Mouse (Mus musculus) erythroid progenitor cell, adult 5-6 weeks (primary cell): ENCODE results near the gene Gm10840. TPM values are rescaled to one million over a fixed set of nuclear protein-coding genes. Genes with fewer than 3 reads are reported as not detected.
"Not testable (repeated sequence)": the region's sequence is repeated elsewhere in the genome, so short reads cannot be mapped to it uniquely, and the experiment has no call there.

Experiments used
- ATAC-seq: replicated peaks from 2 replicates; pipeline ENCODE4 v1.8.0; 2016; ENCODE audit warnings: moderate number of reproducible peaks, mild to moderate bottlenecking, moderate TSS enrichment, inconsistent platforms; ENCODE audit not compliant: poor library complexity, low FRiP score, severe bottlenecking
- total RNA-seq, 2 experiments: library from RNA; stranded (forward) in 1 of 2; stranded (reverse) in 1 of 2; fragments of 150-400 nt in 1 of 2; fragments of 186-747, 209-891 nt in 1 of 2; gene quantifications; 2 replicates each; pipeline versions ENCODE4 v1.2.3 to v1.2.4; 2015 to 2017; ENCODE audit warnings: low replicate concordance in 2 of 2

Gene Gm10840
- total RNA-seq, 2 experiments from 2014 or later = not detected

DNA sequence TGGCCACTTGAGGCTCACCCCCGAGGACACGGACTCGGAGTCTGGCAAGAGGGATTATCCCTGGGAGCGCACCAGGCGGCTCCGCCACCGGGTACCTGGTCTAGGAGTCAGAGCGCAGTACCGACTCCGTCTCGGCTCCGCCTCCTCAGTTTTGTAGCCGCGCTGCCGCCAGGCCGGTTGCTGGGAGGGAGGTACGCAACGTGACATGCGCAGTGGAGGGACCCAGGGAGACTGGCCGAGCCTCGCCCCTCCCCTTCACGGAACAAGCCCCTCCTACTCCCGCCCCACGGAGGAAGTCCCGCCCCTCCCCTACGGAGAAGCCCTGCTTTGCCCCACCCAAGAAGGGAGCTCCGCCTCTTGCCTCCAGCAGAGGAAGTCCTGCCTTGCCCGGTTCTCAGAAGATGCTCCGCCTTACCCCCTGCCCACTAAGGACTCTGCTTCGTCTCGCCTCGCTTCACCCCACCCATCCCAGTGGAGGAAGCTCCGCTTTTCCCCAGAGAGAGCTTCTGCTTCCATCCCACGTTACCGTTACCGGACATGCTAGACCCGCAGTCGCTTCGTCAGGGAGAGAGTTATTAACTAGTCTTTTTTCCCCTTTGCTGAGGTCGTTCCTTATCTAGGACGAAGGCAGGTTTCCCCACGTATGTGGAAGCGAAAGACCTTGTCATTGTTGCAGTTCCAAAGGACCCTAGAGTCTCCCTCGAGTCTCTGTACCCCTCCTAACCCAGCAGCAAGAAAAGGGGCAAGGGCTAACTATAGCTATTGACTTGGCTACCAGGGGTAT, 32.9 kb downstream of the Gm10840 start:
- ATAC-seq = peak; percentile 92

DNA sequence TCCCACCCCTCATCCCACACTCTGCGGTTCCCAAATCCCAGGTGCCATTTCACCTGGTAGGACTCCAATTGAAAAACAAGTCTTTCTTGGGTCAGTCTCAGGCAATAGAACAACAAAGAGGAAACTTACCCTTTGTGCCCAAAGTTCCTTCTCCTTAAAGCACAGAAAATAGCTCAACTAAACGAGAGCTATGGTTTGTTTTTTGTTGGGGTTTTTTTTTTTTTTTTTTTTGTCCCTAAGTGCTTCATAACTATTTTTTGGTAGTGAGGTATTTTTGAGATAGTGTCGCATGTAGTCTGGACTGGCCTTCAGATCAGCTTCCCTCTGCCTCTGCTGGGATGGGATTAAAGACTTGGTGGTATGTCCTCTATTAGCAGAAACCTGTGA, 33.5 kb downstream of the Gm10840 start:
- no peak for ATAC-seq

DNA sequence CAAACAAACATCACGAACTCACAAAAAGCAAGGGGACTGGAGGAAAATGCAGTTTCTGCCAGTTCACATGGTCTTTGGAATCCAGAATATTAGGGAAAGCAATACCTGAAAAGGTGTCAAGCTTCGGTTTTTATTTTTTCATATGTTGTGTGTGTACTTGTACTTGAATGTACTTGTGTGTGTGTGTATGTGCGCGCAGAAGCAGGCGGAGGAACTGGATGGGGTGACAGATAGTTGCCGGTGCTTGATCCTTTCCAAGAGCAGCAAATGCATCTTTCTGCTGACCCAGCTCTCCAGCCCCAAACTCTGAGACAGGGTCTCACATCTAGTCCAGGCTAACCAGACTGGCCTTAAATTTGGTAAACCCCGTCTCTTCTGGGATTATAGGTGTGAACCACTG, 34.2 kb downstream of the Gm10840 start:
- no peak for ATAC-seq

DNA sequence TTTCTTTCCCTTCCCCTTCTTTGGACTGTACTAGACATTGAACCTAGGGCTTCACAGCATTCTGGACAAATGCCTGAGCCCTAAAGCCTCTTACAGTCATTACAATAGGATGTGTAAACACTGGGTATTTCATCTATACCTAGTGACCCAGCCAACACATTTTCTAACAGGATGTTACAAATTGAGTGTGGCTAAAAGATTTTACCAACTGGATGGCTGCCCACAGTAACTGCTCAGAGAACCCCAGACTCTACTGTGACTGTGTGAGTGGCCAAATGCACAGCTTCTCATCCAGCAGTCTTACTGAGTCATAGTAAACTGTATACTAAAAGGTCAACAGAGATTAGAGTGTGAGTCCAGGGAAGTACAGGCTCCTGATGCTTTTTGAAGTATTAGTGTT, 34.7 kb downstream of the Gm10840 start:
- ATAC-seq = no peak

DNA sequence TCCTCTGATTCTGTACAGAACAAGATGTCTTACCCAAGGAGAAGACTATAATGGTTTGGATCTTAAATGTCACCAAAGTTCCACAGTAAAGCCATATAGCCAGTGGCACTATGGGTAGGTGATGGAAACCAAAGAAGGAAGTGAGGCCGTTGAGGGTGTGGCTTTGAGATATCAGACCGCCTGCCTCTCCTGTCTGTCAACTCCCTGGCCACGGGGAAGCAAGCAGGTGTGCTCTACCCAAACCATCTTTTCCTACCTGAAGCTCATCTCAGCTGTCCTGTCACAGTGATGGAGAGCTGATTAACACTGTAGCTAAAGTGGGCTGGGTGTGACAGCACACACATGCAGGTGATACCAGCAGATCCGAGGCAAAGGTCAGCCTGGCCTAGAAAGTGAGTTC, 37.6 kb downstream of the Gm10840 start:
- ATAC-seq = no peak

- not testable (repeated sequence) for ATAC-seq
Measured at GRCm38 (mm10) chr11:106199997-106200396, 39.3 kb downstream of the Gm10840 start.

- no peak for ATAC-seq
Measured at GRCm38 (mm10) chr11:106200756-106201155, 40.1 kb downstream of the Gm10840 start.

- no peak for ATAC-seq
Measured at GRCm38 (mm10) chr11:106201337-106202122, 40.9 kb downstream of the Gm10840 start.

GRCm38 (mm10) chr11:106202123-106202465, 41.4 kb downstream of the Gm10840 start, which contains the start of gene Strada:
Gene Strada (minus strand): TSS chr11:106202168.
- no peak for ATAC-seq

Other genes with a start within 250 kb of the Gm10840 start
- gene Cyb561, start 207.5 kb upstream of the Gm10840 start, total RNA-seq (2015; ENCODE audit: low replicate concordance) = 3.4 TPM in 1 of 2 replicates, not detected in the other
- gene Cyb561, start 207.5 kb upstream of the Gm10840 start, total RNA-seq (2017; ENCODE audit: low replicate concordance) = 1.5 TPM in 1 of 2 replicates, not detected in the other
- gene Ace, start 192.9 kb upstream of the Gm10840 start, total RNA-seq (2015; ENCODE audit: low replicate concordance) = 1.8 and 2.1 TPM in 2 replicates
- gene Ace, start 192.9 kb upstream of the Gm10840 start, total RNA-seq (2017; ENCODE audit: low replicate concordance) = 1.1 and 1.2 TPM in 2 replicates
- not detected in 2 replicates for gene Ace3, start 166.2 kb upstream of the Gm10840 start, total RNA-seq (2015; ENCODE audit: low replicate concordance)
- not detected in 2 replicates for gene Ace3, start 166.2 kb upstream of the Gm10840 start, total RNA-seq (2017; ENCODE audit: low replicate concordance)
- gene Kcnh6, start 152.7 kb upstream of the Gm10840 start, total RNA-seq (2015; ENCODE audit: low replicate concordance) = not detected in 2 replicates
- not detected in 2 replicates for gene Kcnh6, start 152.7 kb upstream of the Gm10840 start, total RNA-seq (2017; ENCODE audit: low replicate concordance)
- gene Dcaf7, start 124.0 kb upstream of the Gm10840 start, total RNA-seq (2015; ENCODE audit: low replicate concordance) = 25.2 and 28.1 TPM in 2 replicates
- gene Dcaf7, start 124.0 kb upstream of the Gm10840 start, total RNA-seq (2017; ENCODE audit: low replicate concordance) = 26.9 and 36.5 TPM in 2 replicates
- 5.9 TPM in 1 of 2 replicates, not detected in the other for gene Taco1, start 94.8 kb upstream of the Gm10840 start, total RNA-seq (2015; ENCODE audit: low replicate concordance)
- gene Taco1, start 94.8 kb upstream of the Gm10840 start, total RNA-seq (2017; ENCODE audit: low replicate concordance) = 4.1 and 6.8 TPM in 2 replicates
- 9.6 and 11.5 TPM in 2 replicates for gene Map3k3, start 76.2 kb upstream of the Gm10840 start, total RNA-seq (2015; ENCODE audit: low replicate concordance)
- gene Map3k3, start 76.2 kb upstream of the Gm10840 start, total RNA-seq (2017; ENCODE audit: low replicate concordance) = 5.7 and 6.2 TPM in 2 replicates
- gene Limd2, start within 50 bp of the Gm10840 start, total RNA-seq (2015; ENCODE audit: low replicate concordance) = 35.7 and 49.0 TPM in 2 replicates
- 4.8 and 8.7 TPM in 2 replicates for gene Limd2, start within 50 bp of the Gm10840 start, total RNA-seq (2017; ENCODE audit: low replicate concordance)
- 14.1 and 16.3 TPM in 2 replicates for gene Strada, start 41.3 kb downstream of the Gm10840 start, total RNA-seq (2015; ENCODE audit: low replicate concordance)
- 6.4 and 12.3 TPM in 2 replicates for gene Strada, start 41.3 kb downstream of the Gm10840 start, total RNA-seq (2017; ENCODE audit: low replicate concordance)
- 24.1 and 54.9 TPM in 2 replicates for gene Ccdc47, start 55.5 kb downstream of the Gm10840 start, total RNA-seq (2015; ENCODE audit: low replicate concordance)
- gene Ccdc47, start 55.5 kb downstream of the Gm10840 start, total RNA-seq (2017; ENCODE audit: low replicate concordance) = 122 and 130 TPM in 2 replicates
- 28.9 and 47.6 TPM in 2 replicates for gene Ddx42, start 56.1 kb downstream of the Gm10840 start, total RNA-seq (2015; ENCODE audit: low replicate concordance)
- 60.4 and 91.1 TPM in 2 replicates for gene Ddx42, start 56.1 kb downstream of the Gm10840 start, total RNA-seq (2017; ENCODE audit: low replicate concordance)
- gene Ftsj3, start 95.2 kb downstream of the Gm10840 start, total RNA-seq (2015; ENCODE audit: low replicate concordance) = 6.5 and 13.8 TPM in 2 replicates
- gene Ftsj3, start 95.2 kb downstream of the Gm10840 start, total RNA-seq (2017; ENCODE audit: low replicate concordance) = 19.1 and 20.7 TPM in 2 replicates
- gene Psmc5, start 95.3 kb downstream of the Gm10840 start, total RNA-seq (2015; ENCODE audit: low replicate concordance) = 41.5 and 42.5 TPM in 2 replicates
- gene Psmc5, start 95.3 kb downstream of the Gm10840 start, total RNA-seq (2017; ENCODE audit: low replicate concordance) = 33.4 and 66.2 TPM in 2 replicates
- gene Smarcd2, start 112.1 kb downstream of the Gm10840 start, total RNA-seq (2015; ENCODE audit: low replicate concordance) = 36.0 and 49.0 TPM in 2 replicates
- gene Smarcd2, start 112.1 kb downstream of the Gm10840 start, total RNA-seq (2017; ENCODE audit: low replicate concordance) = 119 and 162 TPM in 2 replicates
- gene Tcam1, start 115.8 kb downstream of the Gm10840 start, total RNA-seq (2015; ENCODE audit: low replicate concordance) = not detected in 2 replicates
- not detected in 2 replicates for gene Tcam1, start 115.8 kb downstream of the Gm10840 start, total RNA-seq (2017; ENCODE audit: low replicate concordance)
- gene Gh, start 141.0 kb downstream of the Gm10840 start, total RNA-seq (2015; ENCODE audit: low replicate concordance) = not detected in 2 replicates
- gene Gh, start 141.0 kb downstream of the Gm10840 start, total RNA-seq (2017; ENCODE audit: low replicate concordance) = 2.7 TPM in 1 of 2 replicates, not detected in the other
- 110 and 129 TPM in 2 replicates for gene Cd79b, start 153.9 kb downstream of the Gm10840 start, total RNA-seq (2015; ENCODE audit: low replicate concordance)
- 29.3 and 46.0 TPM in 2 replicates for gene Cd79b, start 153.9 kb downstream of the Gm10840 start, total RNA-seq (2017; ENCODE audit: low replicate concordance)
- 0.84 TPM in 1 of 2 replicates, not detected in the other for gene Scn4a, start 192.4 kb downstream of the Gm10840 start, total RNA-seq (2015; ENCODE audit: low replicate concordance)
- 0.39 TPM in 1 of 2 replicates, not detected in the other for gene Scn4a, start 192.4 kb downstream of the Gm10840 start, total RNA-seq (2017; ENCODE audit: low replicate concordance)
- not detected in 2 replicates for gene Prr29, start 204.6 kb downstream of the Gm10840 start, total RNA-seq (2015; ENCODE audit: low replicate concordance)
- gene Prr29, start 204.6 kb downstream of the Gm10840 start, total RNA-seq (2017; ENCODE audit: low replicate concordance) = not detected in 2 replicates
- gene Icam2, start 227.2 kb downstream of the Gm10840 start, total RNA-seq (2015; ENCODE audit: low replicate concordance) = 23.9 TPM in 1 of 2 replicates, not detected in the other
- 9.5 and 15.1 TPM in 2 replicates for gene Icam2, start 227.2 kb downstream of the Gm10840 start, total RNA-seq (2017; ENCODE audit: low replicate concordance)